Mouse (Mus musculus) megakaryocyte-erythroid progenitor cell, adult 5 weeks (primary cell): ENCODE results near the gene Gm4305. TPM values are rescaled to one million over a fixed set of nuclear protein-coding genes. Genes with fewer than 3 reads are reported as not detected.

ENCODE experiments used
- polyA plus RNA-seq: library from polyadenylated mRNA; stranded (reverse); fragments of >175 nt; gene quantifications from 2 replicates; pipeline ENCODE4 v1.2.3, GENCODE M21; 2012

Gene Gm4305
- polyA plus RNA-seq, result not detected in 2 replicates

DNA sequence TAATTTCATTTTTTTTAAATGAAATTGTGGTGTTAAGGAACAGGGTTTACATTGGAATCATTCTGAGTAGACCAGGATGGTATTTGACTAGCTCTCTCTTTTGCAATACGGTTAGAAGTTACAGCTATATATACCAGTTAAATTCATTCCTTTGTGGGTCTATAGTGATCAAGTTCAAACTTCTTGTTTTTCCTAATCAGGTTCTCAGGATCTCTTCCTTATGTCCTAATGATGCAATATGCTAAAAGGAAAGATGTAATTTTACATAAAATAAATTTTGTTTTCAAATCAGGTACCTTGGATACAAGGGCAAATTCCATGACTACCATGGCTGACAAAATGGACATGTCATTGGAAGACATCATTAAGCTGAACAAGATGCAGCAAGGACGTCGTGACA, at the start of gene Gm4305:
Gene Gm4305, plus strand, starts transcription at position 301 of the 400 bp plus-strand sequence.

DNA sequence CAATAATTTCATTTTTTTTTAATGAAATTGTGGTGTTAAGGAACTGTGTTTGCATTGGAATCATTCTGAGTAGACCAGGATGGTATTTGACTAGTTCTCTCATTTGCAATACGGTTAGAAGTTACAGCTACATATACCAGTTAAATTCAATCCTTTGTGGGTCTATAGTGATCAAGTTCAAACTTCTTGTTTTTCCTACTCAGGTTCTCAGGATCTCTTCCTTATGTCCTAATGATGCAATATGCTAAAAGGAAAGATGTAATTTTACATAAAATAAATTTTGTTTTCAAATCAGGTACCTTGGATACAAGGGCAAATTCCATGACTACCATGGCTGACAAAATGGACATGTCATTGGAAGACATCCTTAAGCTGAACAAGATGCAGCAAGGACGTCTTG, 15.5 kb upstream of the Gm4305 start, which contains the start of gene Gm4301:
Gene Gm4301, plus strand, starts transcription at position 301 of the 400 bp plus-strand sequence.

DNA sequence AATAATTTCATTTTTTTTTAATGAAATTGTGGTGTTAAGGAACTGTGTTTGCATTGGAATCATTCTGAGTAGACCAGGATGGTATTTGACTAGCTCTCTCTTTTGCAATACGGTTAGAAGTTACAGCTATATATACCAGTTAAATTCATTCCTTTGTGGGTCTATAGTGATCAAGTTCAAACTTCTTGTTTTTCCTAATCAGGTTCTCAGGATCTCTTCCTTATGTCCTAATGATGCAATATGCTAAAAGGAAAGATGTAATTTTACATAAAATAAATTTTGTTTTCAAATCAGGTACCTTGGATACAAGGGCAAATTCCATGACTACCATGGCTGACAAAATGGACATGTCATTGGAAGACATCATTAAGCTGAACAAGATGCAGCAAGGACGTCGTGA, 10.4 kb upstream of the Gm4305 start, which contains the start of gene Gm4302:
Gene Gm4302, plus strand, starts transcription at position 301 of the 400 bp plus-strand sequence.

GRCm38 (mm10) chr10:100345672-100346071, 5.2 kb upstream of the Gm4305 start, which contains the start of gene Gm4303:
Gm4303 (plus strand) TSS chr10:100345972.

GRCm38 (mm10) chr10:100361038-100361437, 10.1 kb downstream of the Gm4305 start, which contains the start of gene Gm4307:
Gm4307 (plus strand) TSS chr10:100361338.

DNA sequence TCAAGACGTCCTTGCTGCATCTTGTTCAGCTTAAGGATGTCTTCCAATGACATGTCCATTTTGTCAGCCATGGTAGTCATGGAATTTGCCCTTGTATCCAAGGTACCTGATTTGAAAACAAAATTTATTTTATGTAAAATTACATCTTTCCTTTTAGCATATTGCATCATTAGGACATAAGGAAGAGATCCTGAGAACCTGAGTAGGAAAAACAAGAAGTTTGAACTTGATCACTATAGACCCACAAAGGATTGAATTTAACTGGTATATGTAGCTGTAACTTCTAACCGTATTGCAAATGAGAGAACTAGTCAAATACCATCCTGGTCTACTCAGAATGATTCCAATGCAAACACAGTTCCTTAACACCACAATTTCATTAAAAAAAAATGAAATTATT, 31.6 kb downstream of the Gm4305 start, which contains the start of gene Gm4312:
Gene Gm4312, minus strand, starts transcription at position 101 of the 400 bp plus-strand sequence.

Other genes starting within 250 kb of the Gm4305 start
- not detected in 2 replicates for gene Gm4301, start 15.4 kb upstream of the Gm4305 start, polyA plus RNA-seq
- gene Gm4302, start 10.3 kb upstream of the Gm4305 start, polyA plus RNA-seq, result not detected in 2 replicates
- gene Gm4303, start 5.1 kb upstream of the Gm4305 start, polyA plus RNA-seq, result not detected in 2 replicates
- gene Gm4307, start 10.2 kb downstream of the Gm4305 start, polyA plus RNA-seq, result not detected in 2 replicates
- gene Gm4312, start 31.5 kb downstream of the Gm4305 start, polyA plus RNA-seq, result not detected in 2 replicates
- gene Tmtc3, start 136.3 kb downstream of the Gm4305 start, polyA plus RNA-seq, result 3.2 and 4.2 TPM in 2 replicates
- gene Cep290, start 136.5 kb downstream of the Gm4305 start, polyA plus RNA-seq, result 0.43 and 1.1 TPM in 2 replicates
- 2.0 and 3.2 TPM in 2 replicates for gene 4930430F08Rik, start 239.3 kb downstream of the Gm4305 start, polyA plus RNA-seq
- not detected in 2 replicates for gene 1700017N19Rik, start 239.4 kb downstream of the Gm4305 start, polyA plus RNA-seq